Mouse (Mus musculus): ENCODE results near the gene Fbxo33.

Gene Fbxo33

DNA sequence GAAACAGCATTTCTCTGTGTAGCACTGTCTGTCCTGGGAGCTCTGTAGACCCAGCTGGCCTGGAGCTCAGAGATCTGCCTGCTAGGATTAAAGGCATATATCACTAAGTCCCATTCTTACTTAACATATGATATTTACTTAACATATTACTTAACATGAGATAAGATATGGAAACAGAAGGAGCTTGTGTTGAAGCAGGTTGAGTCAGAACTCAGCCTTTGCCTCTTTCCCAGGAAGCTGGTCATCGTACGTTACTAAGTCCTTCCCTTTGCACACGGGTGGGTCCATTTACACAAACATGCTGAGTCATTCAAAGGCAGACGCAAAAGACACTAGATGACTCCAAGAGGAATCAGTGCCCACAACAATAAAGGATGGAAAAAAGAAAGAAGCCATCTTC is 20.8 kb downstream of the Fbxo33 start:
- no peak for DNase-seq (ENCODE audit: low spot score)

DNA sequence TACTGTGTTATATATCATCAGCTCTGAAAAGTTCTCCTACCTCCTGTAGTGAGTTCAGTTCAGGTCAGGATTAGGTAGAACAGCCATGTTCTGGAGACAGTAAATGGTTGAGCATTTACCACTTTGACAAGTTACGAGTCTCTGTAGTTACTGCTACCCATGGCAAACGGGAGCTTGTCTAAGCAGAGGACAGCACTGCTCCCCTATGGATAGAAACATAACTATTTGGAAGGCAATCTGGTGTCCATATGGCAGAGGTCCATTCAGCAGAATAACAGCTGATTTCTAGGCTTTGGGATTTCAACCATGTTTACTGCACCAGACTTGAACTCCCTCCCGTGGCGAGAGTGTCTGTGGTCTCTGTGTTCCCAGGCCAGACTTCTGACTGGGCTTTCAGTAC is 23.6 kb downstream of the Fbxo33 start:
- no peak for DNase-seq (ENCODE audit: low spot score)

DNA sequence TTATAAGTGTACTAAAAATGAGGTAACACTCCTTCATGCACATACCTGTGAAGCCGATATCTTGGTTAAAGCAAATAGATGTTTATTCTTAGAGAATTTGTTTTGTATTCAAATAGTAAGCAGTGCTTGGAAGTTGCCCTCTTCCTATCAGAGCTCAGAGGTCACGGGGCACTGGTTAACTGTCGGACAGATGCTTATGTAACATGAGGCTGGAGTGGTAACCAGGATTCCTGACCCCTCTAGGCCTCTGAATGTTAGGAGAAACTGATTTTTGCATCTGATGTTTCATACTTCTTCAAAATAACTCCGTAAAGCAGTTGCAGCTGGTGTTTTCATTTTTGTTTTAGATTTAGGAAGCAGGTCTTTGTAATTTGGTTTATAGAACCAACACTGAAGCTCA is 24.5 kb downstream of the Fbxo33 start:
- no peak for DNase-seq (ENCODE audit: low spot score)

DNA sequence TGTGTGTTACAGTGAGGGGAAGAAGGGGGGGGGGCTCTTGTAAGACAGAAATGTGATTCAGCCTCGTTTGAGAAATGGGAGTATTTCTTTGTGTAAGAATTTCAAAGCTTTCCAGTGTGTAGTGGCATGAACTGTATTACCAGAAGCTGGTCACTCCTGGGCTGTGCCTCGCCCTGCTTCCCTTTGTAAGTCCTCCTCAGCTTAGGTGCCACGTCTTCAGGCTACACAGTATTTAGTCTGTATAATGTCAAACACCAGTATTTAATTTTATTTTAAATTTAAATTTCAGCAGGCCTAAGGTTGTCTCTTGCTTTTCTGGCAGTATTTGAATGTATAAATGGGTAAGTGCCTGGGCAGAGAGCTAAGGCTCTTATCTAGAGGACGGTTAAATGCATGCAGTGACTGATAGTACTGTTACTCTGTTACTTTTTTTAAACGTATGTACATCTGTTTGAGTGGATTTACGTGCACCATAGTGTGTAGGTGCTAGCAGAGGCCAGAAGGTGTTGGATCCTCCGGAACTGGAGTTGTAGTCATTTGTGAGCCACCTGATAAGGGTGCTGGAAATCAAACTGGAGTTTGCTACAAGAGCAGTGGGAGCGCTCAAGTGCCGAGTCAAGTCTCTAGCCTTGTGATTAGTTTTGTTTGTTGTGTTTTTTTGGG is 25.1 kb downstream of the Fbxo33 start:
- DNase-seq (ENCODE audit: low spot score), result no peak

DNA sequence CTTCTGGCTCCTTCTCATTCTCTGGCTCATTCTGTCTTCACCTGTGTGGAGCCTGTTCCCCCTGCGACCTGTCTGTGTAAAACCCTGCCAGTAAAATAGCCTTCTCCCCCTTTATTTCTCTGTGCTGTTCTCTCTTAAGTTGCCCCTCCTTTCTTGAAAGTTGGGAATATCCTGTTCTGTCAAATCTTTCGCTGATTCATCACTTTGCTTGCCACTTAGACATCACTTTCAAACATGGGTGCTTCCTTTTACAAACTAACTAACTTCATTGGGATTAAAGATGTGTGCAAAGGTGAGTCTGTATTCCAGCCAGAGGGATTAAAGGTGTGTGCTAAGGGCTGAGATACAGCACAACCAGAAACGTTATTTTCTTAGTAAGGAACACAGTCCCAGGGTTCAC is 25.9 kb downstream of the Fbxo33 start:
- no peak for DNase-seq (ENCODE audit: low spot score)

DNA sequence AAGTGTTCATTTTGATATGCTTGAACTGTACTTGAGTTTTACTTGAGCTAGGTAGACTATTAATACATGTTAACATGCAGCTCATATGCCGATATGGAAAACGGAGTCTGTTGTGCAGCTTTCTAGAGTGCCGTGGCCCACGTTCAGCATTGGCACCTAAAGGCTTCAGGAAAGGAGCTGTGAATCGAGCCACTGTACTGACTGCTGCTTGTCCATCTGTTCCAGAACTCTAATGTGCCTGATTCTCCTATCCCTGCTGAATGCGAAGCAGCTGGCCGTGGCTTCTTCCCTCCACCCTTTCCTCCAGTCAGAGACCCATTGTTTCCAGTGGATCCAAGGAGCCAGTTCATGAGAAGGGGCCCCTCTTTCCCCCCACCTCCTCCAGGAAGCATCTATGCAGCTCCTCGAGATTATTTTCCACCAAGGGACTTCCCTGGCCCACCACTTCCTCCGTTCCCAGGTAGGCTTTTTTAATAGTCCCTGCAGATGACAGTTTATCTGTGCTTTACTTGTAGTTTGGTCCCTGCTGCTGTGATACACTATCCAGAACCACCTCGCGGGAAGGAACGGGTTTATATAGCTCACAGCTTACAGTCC is 31.3 kb downstream of the Fbxo33 start:
- DNase-seq (ENCODE audit: low spot score), result no peak

DNA sequence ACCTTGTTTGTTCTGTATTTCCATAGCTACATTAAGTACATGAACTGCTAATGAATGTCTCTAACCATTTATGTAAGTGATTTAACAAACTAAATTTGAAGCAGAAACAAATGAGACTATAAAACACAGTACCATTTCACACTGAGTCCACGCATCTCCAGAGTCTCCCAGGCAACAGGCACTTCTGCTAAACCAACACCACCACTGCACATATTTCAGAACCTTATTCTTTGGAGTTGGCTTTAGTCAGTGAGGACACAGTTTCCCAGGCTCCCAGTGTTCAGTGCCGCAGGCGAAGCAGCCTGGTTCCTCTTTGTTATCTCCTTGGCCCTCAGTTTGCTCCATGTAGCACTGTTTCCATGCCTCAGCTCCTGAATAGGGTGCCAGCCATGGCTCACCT is 41.7 kb downstream of the Fbxo33 start:
- DNase-seq (ENCODE audit: low spot score), result no peak

DNA sequence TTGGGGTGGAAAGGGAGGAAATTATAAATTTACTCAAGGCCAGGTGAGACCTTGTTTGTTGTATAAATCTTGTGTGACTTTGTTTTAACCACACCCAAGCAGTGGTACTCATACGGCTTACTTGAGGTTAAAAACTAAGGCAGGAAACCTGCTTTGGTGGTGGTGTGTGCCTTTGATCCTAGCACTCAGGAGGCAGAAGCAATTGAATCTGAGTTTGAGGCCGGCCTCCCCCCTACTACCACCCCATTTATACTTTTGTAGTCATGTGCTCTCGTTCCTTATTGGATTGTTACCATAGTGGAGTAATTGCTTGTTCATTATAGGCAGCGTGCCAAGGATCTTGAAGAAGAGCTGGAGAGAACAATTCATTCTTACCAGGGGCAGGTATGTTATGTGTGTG is 49.6 kb downstream of the Fbxo33 start:
- DNase-seq (ENCODE audit: low spot score), result no peak

DNA sequence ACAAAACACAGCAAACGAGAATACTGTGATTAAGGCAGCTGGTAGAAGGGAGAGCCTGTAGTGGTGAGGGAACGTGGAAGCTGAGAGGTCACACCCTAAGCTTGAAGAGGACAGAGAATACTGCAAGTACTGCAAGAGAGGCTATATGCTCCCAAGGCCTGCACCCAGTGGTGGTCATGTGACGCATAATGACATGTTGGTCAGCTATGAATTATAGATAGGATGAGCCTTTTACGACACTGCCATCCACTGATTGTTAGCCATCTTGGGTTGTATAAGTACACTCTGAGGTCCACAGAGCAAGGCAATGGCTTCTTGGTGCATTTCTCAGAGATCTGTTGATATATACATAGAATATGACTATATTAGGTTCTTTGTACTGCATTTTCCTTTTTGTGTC is 53.0 kb downstream of the Fbxo33 start:
- DNase-seq (ENCODE audit: low spot score), result no peak

DNA sequence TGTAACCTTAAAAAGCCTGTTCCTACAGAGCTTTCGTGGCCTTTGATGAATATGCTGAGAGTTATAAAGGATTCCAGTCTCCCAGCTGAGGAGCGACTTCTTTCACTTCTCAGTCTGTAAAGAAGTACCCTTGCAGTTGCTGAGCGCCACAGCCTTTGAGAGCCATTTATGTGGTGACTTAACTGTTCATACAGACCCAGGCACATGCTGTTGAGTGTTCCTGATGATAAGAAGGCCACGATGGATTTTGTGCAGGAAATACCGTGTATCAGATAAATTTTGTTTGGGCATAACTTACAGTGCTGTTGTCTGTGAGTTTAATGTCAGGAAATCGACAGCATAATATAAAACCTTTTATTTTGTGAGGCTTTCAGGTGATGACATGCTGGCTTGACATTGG is 55.0 kb downstream of the Fbxo33 start:
- DNase-seq (ENCODE audit: low spot score), result no peak

DNA sequence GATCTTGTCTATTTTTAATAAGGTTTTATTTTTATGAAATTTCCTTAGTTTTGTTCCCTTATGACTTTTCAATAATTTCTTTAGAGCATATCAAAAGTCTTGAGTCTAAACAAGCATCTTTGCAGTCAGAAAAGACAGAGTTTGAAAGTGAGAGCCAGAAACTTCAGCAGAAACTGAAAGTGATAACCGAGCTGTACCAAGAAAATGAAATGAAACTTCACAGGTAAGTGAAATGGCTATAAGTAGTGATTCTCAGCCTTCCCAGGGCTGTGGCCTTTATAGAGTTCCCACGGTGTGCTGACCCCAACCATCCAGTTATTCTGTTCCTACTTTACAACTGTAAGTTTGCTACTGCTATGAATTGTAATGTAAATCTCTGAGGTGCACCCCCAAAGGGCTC is 56.7 kb downstream of the Fbxo33 start:
- no peak for DNase-seq (ENCODE audit: low spot score)

DNA sequence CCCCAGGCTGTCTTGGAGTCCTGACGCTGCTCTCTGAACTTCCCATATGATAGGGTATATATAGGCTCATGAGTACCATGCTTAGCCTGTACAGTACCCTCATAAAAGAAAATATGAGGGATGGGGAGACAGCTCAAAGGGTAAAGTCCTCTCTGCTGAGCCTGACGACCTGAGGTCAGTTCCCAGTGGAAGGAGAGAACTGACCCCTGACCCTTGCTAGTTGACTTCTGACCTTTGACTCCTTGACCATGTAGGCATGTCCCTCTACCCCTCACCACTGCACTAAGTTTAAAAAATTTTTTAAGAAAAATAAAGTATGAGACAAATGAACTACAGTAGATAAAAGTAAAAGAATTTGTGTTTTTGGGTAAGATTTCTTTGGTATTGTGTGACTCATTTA is 58.4 kb downstream of the Fbxo33 start:
- DNase-seq (ENCODE audit: low spot score), result peak; percentile 24

Data from embryo, embryonic 10 days (tissue).